ENCODE assay signal across 10 mouse cellular contexts in the genomic region with DNA sequence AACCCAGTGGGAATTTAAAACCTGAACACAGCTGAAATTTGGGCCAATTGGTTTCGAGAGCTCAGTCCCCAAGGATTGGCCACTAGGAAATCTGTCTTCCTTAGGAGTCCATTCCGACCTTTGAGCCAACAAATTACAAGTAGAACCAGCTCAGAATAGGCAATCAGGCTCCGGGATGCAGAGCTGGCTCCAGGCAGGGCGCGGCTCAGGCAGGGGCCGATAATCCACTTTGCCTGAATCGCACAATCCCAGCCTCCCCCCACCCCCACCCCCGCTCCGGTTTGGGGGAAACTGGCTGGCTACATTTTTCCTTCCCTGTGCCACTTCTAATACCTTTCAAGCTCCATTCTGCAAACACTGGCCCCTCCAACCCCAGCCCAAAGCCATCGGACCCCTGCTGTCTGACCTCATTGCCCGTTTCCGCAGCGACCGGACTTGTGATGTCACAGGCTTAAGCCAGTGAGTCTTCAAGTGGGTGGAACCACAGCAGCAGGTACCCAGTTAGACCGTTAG.
DNase-seq lines count a peak whose midpoint lies in the region; ATAC-seq and TF ChIP-seq lines count a peak whose summit lies in the region.
"Had no signal": no experiment of that assay in that cellular context is flagged by ENCODE, and none has a peak within 500 bp of the region (broad histone marks: within the 10 kb centered on the region; RNA-seq: fewer than 3 reads in every experiment).

No protein-coding gene starts in this region.

- H3K9ac ChIP-seq in embryonic facial prominence, embryonic 13.5 days = 0 out of 2 replicates have a peak overlapping the region, but pooled peaks have one; percentile 27
- H3K9ac ChIP-seq in neural tube, embryonic 15.5 days (replicated peaks) = 0 out of 2 replicates have a peak overlapping the region, but pooled peaks have one; percentile 24

- DNase-seq in left cerebral cortex, adult 2 months (ENCODE audit: extremely low spot score in 1 of 2, low spot score in 2 of 2) = no peak
- no peak for DNase-seq in left cerebral cortex, adult 9 months (ENCODE audit: low spot score in 2 of 2)
- DNase-seq in limb, embryonic 10.5 days (ENCODE audit: low spot score) = peak; percentile 54
- DNase-seq in B cell, adult 2 months = no peak
- DNase-seq: gastrocnemius, adult 2 months had no signal

- no peak for TF ChIP-seq CTCF in left cerebral cortex, adult 2 months (IDR thresholded peaks at IDR 0.05)

- no peaks in the 10 kb centered on the region for H3K9me3 ChIP-seq in embryonic facial prominence, embryonic 13.5 days
- H3K9me3 ChIP-seq in limb, embryonic 10.5 days (replicated peaks) = no peaks in the 10 kb centered on the region
- no peaks in the 10 kb centered on the region for H3K9me3 ChIP-seq in neural tube, embryonic 15.5 days (replicated peaks)

- no peak for ATAC-seq in embryonic facial prominence, embryonic 13.5 days (ENCODE audit: insufficient number of reproducible peaks, insufficient read depth, low FRiP score, low TSS enrichment, low read depth)
- ATAC-seq in neural tube, embryonic 15.5 days (ENCODE audit: low FRiP score) = peak; percentile 51
- ATAC-seq in megakaryocyte, adult 5-6 weeks (ENCODE audit: poor library complexity, severe bottlenecking) = no peak
- ATAC-seq in erythroblast, adult 5-6 weeks (replicated peaks; ENCODE audit: low FRiP score, poor library complexity, severe bottlenecking) = no peak

- peaks cover 37% of the 10 kb centered on the region for H3K4me1 ChIP-seq in embryonic facial prominence, embryonic 13.5 days
- peaks cover 41% of the 10 kb centered on the region for H3K4me1 ChIP-seq in limb, embryonic 10.5 days
- H3K4me1 ChIP-seq in neural tube, embryonic 15.5 days = peaks cover 39% of the 10 kb centered on the region

- no peaks in the 10 kb centered on the region for H3K36me3 ChIP-seq in embryonic facial prominence, embryonic 13.5 days
- no peaks in the 10 kb centered on the region for H3K36me3 ChIP-seq in limb, embryonic 10.5 days
- H3K36me3 ChIP-seq in neural tube, embryonic 15.5 days = no peaks in the 10 kb centered on the region

- intact Hi-C loops in left cerebral cortex, adult 2 months (cut with DNase I) = no loop called here

- H3K27ac ChIP-seq in left cerebral cortex, adult 2 months = no peak overlapping the region
- no peak overlapping the region for H3K27ac ChIP-seq in embryonic facial prominence, embryonic 13.5 days
- peak overlapping the region; percentile 77 for H3K27ac ChIP-seq in limb, embryonic 10.5 days
- no peak overlapping the region for H3K27ac ChIP-seq in neural tube, embryonic 15.5 days (replicated peaks)
- H3K27ac ChIP-seq: gastrocnemius, adult 2 months had no signal

- H3K4me2 ChIP-seq in embryonic facial prominence, embryonic 13.5 days = peak overlapping the region; percentile 53
- peak overlapping the region; percentile 51 for H3K4me2 ChIP-seq in neural tube, embryonic 15.5 days

- WGBS in embryonic facial prominence, embryonic 13.5 days = 1% methylated on average over 15 of the region's 15 CpGs
- under 1% methylated on average over 15 of the region's 15 CpGs for WGBS in limb, embryonic 10.5 days
- WGBS in neural tube, embryonic 15.5 days = 5% methylated on average over 15 of the region's 15 CpGs

- H3K27me3 ChIP-seq in embryonic facial prominence, embryonic 13.5 days = peaks cover 28% of the 10 kb centered on the region
- H3K27me3 ChIP-seq in limb, embryonic 10.5 days (ENCODE audit: low read depth, poor library complexity, severe bottlenecking) = peaks cover 32% of the 10 kb centered on the region
- H3K27me3 ChIP-seq in neural tube, embryonic 15.5 days (replicated peaks) = 0 out of 2 replicates have a peak, but pooled peaks cover 4% of the 10 kb centered on the region

- 0 out of 2 replicates have a peak overlapping the region, but pooled peaks have one; percentile 9 for H3K4me3 ChIP-seq in left cerebral cortex, adult 2 months
- H3K4me3 ChIP-seq in embryonic facial prominence, embryonic 13.5 days = peak overlapping the region; percentile 25
- peak overlapping the region; percentile 49 for H3K4me3 ChIP-seq in limb, embryonic 10.5 days
- peak overlapping the region; percentile 11; the same call in 1 of the 2 replicates for H3K4me3 ChIP-seq in neural tube, embryonic 15.5 days (replicated peaks)
- H3K4me3 ChIP-seq: gastrocnemius, adult 2 months; myocyte had no signal
